Mouse (Mus musculus) kidney, adult 2 months (tissue): Measurements from ENCODE around the gene Zfp760. TPM values are rescaled to one million over a fixed set of nuclear protein-coding genes. Genes with fewer than 3 reads are reported as not detected.
"Not testable (repeated sequence)": the region's sequence is repeated elsewhere in the genome, so short reads cannot be mapped to it uniquely, and the experiment has no call there.

Experiments
- DNase-seq: peaks from one replicate; pipeline ENCODE4 v3.0.0; 2021
- H3K27ac ChIP-seq: fragments of 200-500 bp; 2 replicates; pipeline ENCODE4 v1.5.1; 2012; ENCODE audit warnings: low read depth, low read length, control low read depth, inconsistent platforms; ENCODE audit not compliant: insufficient read depth
- H3K27me3 ChIP-seq: fragments of 200-500 bp; replicated peaks from 2 replicates; pipeline ENCODE4 v1.6.1; 2012; ENCODE audit warnings: mild to moderate bottlenecking, moderate library complexity, low read length, inconsistent platforms; ENCODE audit not compliant: control insufficient read depth, insufficient read depth
- H3K36me3 ChIP-seq: fragments of 200-500 bp; 2 replicates; pipeline ENCODE4 v1.6.1; 2012; ENCODE audit warnings: mild to moderate bottlenecking, moderate library complexity, low read length, inconsistent platforms; ENCODE audit not compliant: control insufficient read depth, insufficient read depth
- H3K4me1 ChIP-seq: fragments of 200-500 bp; 2 replicates; pipeline ENCODE4 v1.6.1; 2011; ENCODE audit warnings: low read length; ENCODE audit not compliant: control insufficient read depth, insufficient read depth
- H3K4me3 ChIP-seq: fragments of 200-500 bp; 2 replicates; pipeline ENCODE4 v1.5.1; 2011; ENCODE audit warnings: mild to moderate bottlenecking, low read depth, low read length, control low read depth; ENCODE audit not compliant: insufficient read depth
- CTCF ChIP-seq: fragments of 200-500 bp; conservative IDR thresholded peaks from 2 replicates; pipeline ENCODE4 v1.5.1; 2011; ENCODE audit warnings: low read depth, mild to moderate bottlenecking, control low read depth, low read length, moderate library complexity, mixed read lengths; ENCODE audit not compliant: insufficient read depth, insufficient read length
- POLR2A ChIP-seq: fragments of 200-500 bp; IDR thresholded peaks from one replicate; pipeline ENCODE4 v1.6.1; 2011; ENCODE audit warnings: low read depth, low read length, control low read depth
- WGBS: fragments of 180-500 bp; shearing (Covaris S2); methylation state at CpG from one replicate; pipeline ENCODE4 v1.1.7; 2018; 5-methylcytosine and 5-hydroxymethylcytosine counted together
- polyA plus RNA-seq: library from polyadenylated mRNA; depleted of rRNA; stranded (reverse); fragments of >200 nt; gene quantifications from 2 replicates; pipeline ENCODE4 v1.2.3, GENCODE M21; 2012

Zfp760 gene
- polyA plus RNA-seq, 1 experiment: 1.0 TPM

DNA sequence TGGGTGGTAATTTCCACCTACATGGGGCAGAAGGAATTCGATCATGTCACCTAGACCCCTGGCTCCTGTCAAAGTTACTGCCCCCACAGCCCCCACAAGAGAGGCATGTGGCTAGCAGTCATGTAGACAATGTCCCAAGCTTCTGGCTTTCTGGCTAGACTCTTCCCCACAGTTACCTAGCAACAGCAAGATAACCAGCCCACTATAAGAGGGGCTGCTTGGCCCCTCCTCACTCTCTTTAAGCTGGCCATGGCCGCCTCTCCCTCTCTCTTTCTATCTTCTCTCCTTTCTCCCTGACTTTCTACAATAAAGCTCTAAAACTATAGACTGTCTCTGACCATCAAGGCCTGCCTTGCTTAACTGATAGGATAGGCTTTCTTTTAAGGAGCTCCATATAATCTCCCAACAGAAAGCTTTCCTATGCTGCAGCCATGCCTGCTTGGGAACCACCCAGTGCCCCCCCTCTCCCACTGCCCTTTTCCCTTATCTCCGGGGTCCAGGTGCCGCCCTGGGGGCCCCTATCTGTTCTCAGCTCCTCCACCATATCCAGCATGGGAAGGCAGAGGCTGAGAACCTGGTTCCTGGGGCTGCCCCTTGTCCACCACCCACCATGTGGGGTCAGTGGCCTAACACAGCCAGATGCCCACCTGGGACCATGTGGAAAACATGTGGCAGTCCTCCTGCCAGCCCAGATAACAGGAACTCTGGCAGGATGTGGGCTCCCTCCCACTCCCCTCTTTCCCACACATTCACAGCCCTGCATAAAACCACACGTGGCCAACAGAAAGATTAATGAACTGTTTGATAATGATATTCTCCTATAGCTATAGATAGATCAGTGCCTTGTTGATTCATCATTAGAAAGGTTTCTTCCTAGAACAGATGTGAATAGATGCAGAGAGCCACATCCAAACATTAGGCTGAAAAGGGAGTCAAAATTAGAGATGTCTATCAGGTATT lies 5.0 kb upstream of the Zfp760 start:
- TF ChIP-seq POLR2A (no peak), CTCF (no peak)
- DNase-seq: no peak
- 56% methylated on average over 5 of the region's 5 CpGs for WGBS

DNA sequence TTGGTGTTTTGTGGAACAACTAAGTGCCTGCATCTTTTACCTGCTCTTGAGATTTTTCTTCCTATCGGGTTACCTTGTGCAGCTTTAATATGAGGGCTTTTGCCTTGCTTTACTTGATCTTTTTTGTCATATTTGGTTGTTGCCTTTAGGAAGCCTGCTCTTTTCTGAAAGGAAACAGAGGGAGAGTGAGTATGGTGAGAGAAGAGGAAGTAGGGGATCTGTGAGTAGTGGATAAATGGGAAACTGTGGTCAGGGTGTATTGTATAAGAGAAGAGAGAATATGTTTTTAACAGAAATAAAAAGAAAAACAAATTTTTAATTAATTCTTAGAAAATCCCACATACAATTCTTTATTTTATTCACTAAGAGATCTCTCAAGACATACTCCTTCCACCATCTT lies 4.1 kb upstream of the Zfp760 start:
- DNase-seq: no peak
- no peak overlapping the region for H3K4me3 ChIP-seq
- H3K4me1 ChIP-seq: no peaks in the 10 kb centered on the region
- no peaks in the 10 kb centered on the region for H3K36me3 ChIP-seq
- whole genome bisulfite sequencing: 83% methylated on average over 1 of the region's 1 CpGs
- no peaks in the 10 kb centered on the region for H3K27me3 ChIP-seq
- H3K27ac ChIP-seq: no peak overlapping the region
- no peak for TF ChIP-seq CTCF
- TF ChIP-seq POLR2A: no peak

More for the DNA sequence above, 5.0 kb upstream of the Zfp760 start:
- Histone ChIP-seq H3K4me1 (no peaks in the 10 kb centered on the region), H3K4me3 (no peak overlapping the region), H3K27ac (no peak overlapping the region), H3K36me3 (no peaks in the 10 kb centered on the region), H3K27me3 (no peaks in the 10 kb centered on the region)

DNA sequence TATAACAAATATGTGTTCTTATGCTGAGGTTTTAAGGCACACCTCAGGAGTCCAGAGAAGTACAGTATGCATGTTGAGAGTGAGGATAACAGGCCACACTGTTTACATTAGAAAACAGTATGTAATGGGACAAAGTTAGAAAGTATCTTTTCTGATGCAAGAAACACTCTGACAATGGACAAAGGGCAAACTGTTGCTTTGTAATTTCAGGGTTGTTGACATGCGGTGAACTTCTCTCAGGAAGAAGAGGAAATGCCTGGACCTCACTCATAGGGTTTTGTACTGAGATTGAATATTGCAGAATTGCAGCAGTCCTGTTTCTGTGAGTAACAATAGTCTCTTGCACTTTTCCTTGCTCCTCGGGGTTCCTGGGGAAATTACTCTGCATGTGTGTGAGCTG lies 860 bp downstream of the Zfp760 start:
- Histone ChIP-seq H3K4me3 (no peak overlapping the region), H3K4me1 (no peaks in the 10 kb centered on the region), H3K27ac (no peak overlapping the region), H3K36me3 (peaks cover 1% of the 10 kb centered on the region; the same call in 1 of the 2 replicates), H3K27me3 (no peaks in the 10 kb centered on the region)
- DNase-seq: no peak
- TF ChIP-seq CTCF: no peak
- TF ChIP-seq POLR2A: no peak
- 15% methylated on average over 2 of the region's 2 CpGs for WGBS

DNA sequence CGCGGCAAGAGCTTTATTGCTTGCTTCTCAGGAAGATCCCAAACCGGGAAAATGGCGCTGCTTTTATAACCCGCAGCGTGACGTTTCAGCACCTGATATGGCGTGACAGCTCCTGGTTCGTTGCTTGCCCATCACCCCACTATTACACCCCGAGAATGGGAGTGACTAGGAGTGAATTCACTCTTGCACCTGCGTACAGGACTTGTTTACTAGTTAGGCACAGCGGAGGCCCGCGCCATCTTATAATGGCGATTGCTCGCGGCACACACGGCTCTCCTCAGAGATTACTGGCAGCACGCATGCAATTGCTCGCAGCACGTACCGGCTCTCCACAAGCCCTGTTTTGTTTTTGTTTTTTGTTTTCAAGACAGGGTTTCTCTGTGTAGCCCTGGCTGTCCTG lies 23.0 kb downstream of the Zfp760 start, which contains the start of gene Zfp229:
Gene Zfp229, plus strand, starts transcription at position 301 of the 400 bp plus-strand sequence.
- DNase-seq, H3K4me1 ChIP-seq, H3K36me3 ChIP-seq, H3K27ac ChIP-seq, H3K4me3 ChIP-seq, H3K27me3 ChIP-seq: not testable (repeated sequence)
- 98% methylated on average over 14 of the region's 22 CpGs for WGBS

DNA sequence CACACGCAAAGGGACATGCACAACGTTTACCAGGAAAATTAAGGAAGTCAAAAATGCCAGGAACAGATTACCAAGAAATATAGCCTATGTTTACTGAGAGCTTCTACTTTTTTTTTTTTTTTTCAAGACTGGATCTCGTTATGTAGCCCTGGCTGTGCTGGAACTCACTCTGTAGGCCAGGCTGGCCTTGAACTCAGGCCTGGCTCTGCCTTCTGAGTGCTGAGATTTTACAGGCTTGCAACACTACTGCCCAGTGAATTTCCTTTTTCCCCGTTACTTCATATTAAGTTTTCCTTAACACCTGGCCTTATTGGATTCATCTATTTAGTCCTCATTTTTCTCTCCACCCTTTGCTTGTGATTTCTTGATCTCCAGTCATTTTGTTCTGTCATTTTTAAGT lies 25.5 kb downstream of the Zfp760 start:
- H3K27ac ChIP-seq: peak overlapping the region; percentile 56; the same call in 1 of the 2 replicates
- 0 out of 2 replicates have a peak, but pooled peaks cover 2% of the 10 kb centered on the region for H3K36me3 ChIP-seq
- H3K4me3 ChIP-seq: peak overlapping the region; percentile 100; the same call in 1 of the 2 replicates
- TF ChIP-seq POLR2A: no peak
- no peak for TF ChIP-seq CTCF
- H3K27me3 ChIP-seq: no peaks in the 10 kb centered on the region
- no peak for DNase-seq
- no peaks in the 10 kb centered on the region for H3K4me1 ChIP-seq
- 78% methylated on average over 4 of the region's 4 CpGs for WGBS

DNA sequence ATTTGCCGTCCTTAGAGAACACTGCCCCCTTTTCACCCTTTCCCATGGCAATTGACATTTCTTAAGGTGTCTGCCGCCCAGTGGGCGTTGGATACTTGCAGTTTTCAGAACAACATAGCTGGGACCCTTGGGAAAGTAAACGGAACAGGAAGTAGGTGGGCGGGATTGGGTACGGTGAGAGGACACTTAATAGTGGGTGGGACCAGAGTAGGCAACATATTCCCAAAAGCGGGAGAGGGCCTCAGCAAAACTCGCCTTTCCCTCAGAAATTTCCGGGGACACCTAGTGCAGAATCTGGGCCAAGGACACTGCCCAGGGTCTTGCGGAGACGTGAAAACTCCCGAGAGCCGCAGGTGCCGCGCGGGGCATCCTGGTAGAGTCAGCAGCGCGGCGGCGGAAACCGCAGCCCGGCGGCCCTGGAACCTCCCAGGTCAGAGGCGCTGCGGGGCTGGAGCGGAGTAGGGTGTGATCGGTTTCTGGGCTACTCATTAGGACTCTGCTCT lies 26.0 kb downstream of the Zfp760 start:
- TF ChIP-seq POLR2A: no peak
- TF ChIP-seq CTCF: no peak
- Histone ChIP-seq H3K36me3 (0 out of 2 replicates have a peak, but pooled peaks cover 2% of the 10 kb centered on the region), H3K4me1 (no peaks in the 10 kb centered on the region), H3K27ac (peak overlapping the region; percentile 88), H3K4me3 (peak overlapping the region; percentile 100), H3K27me3 (no peaks in the 10 kb centered on the region)
- WGBS: under 1% methylated on average over 27 of the region's 27 CpGs
- peak; percentile 90 for DNase-seq

DNA sequence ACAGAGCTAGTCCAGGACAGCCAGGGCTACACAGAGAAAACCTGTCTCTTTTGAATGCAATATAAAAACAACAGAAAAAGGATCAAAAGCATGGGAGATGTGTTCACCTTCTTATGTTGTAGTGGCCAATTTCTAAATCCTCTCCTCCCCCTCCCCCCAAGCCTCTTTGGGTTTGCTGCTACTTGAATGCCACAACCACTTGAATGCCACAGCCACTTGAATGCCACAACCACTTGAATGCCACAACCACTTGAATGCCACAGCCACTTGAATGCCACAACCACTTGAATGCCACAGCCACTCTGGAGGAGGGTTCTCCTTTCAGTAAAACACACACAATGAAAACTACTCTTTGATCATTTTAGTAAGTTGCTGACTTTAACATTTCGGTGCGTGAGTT lies 45.2 kb downstream of the Zfp760 start:
- WGBS: 72% methylated on average over 2 of the region's 2 CpGs

More for the DNA sequence above, 45.2 kb downstream of the Zfp760 start:
- no peak for TF ChIP-seq CTCF
- TF ChIP-seq POLR2A: no peak
- Histone ChIP-seq H3K36me3 (no peaks in the 10 kb centered on the region), H3K27ac (no peak overlapping the region), H3K4me1 (no peaks in the 10 kb centered on the region), H3K4me3 (no peak overlapping the region), H3K27me3 (no peaks in the 10 kb centered on the region)
- no peak for DNase-seq
